Mouse (Mus musculus) adrenal gland, postnatal 14 days (tissue): ENCODE measurements around the gene Olfr885. TPM values are rescaled to one million over a fixed set of nuclear protein-coding genes. Genes with fewer than 3 reads are reported as not detected.

Experiments used
- DNase-seq: peaks from one replicate; pipeline ENCODE4 v3.0.0; 2021; ENCODE audit warnings: mixed read lengths
- long read RNA-seq, 2 experiments: library from polyadenylated mRNA; stranded (forward); transcript quantifications; one replicate each; pipeline ENCODE4 v2.0.0; 2021
- total RNA-seq: library from RNA; stranded (reverse); gene quantifications from 2 replicates; pipeline ENCODE4 v1.2.3, GENCODE M21; 2021

Gene Olfr885
- not detected in 2 replicates for total RNA-seq
- long read RNA-seq, experiment 1 = 0 reads
- long read RNA-seq, experiment 2 = 0 reads

- DNase-seq = no peak
These were observed at the start of gene Olfr885 for GRCm38 (mm10) chr9:38061022-38061421. Olfr885 (plus strand) TSS chr9:38061322.

GRCm38 (mm10) chr9:38025508-38025907, 35.6 kb upstream of the Olfr885 start, which contains the start of gene Olfr883:
Olfr883 (plus strand) TSS chr9:38025808.
- no peak for DNase-seq

- no peak for DNase-seq
These were observed 14.9 kb upstream of the Olfr885 start, which contains the start of gene Olfr884 for GRCm38 (mm10) chr9:38046255-38046654. Olfr884 (plus strand) TSS chr9:38046555.

GRCm38 (mm10) chr9:38083772-38084171, 22.6 kb downstream of the Olfr885 start, which contains the start of gene Olfr887:
Olfr887 (plus strand) TSS chr9:38084072.
- DNase-seq = no peak

- no peak for DNase-seq
These were observed 46.7 kb downstream of the Olfr885 start, which contains the start of gene Olfr888 for GRCm38 (mm10) chr9:38107828-38108227. Olfr888 (plus strand) TSS chr9:38108128.

Other genes with a start within 250 kb of the Olfr885 start
- not detected in 2 replicates for gene Olfr877, start 207.1 kb upstream of the Olfr885 start, total RNA-seq
- gene Olfr145, start 164.6 kb upstream of the Olfr885 start, total RNA-seq = not detected in 2 replicates
- not detected in 2 replicates for gene Olfr878, start 143.5 kb upstream of the Olfr885 start, total RNA-seq
- not detected in 2 replicates for gene Olfr881, start 69.5 kb upstream of the Olfr885 start, total RNA-seq
- gene Olfr883, start 35.5 kb upstream of the Olfr885 start, total RNA-seq = not detected in 2 replicates
- not detected in 2 replicates for gene Olfr884, start 14.8 kb upstream of the Olfr885 start, total RNA-seq
- gene Olfr887, start 22.8 kb downstream of the Olfr885 start, total RNA-seq = not detected in 2 replicates
- gene Olfr888, start 46.8 kb downstream of the Olfr885 start, total RNA-seq = not detected in 2 replicates
- gene Olfr889, start 53.9 kb downstream of the Olfr885 start, total RNA-seq = 0.11 and 0.19 TPM in 2 replicates
- gene Olfr890, start 81.2 kb downstream of the Olfr885 start, total RNA-seq = not detected in 2 replicates
- gene Olfr891, start 119.5 kb downstream of the Olfr885 start, total RNA-seq = not detected in 2 replicates
- not detected in 2 replicates for gene Olfr893, start 147.0 kb downstream of the Olfr885 start, total RNA-seq
- not detected in 2 replicates for gene Olfr894, start 156.7 kb downstream of the Olfr885 start, total RNA-seq
- not detected in 2 replicates for gene Olfr143, start 191.5 kb downstream of the Olfr885 start, total RNA-seq
- gene Olfr895, start 206.5 kb downstream of the Olfr885 start, total RNA-seq = not detected in 2 replicates
- gene Olfr896-ps1, start 229.8 kb downstream of the Olfr885 start, total RNA-seq = not detected in 2 replicates